Mouse (Mus musculus) layer of hippocampus, adult 9-10 months (tissue): Measurements from ENCODE around the gene Syt13.

Experiments
- DNase-seq: peaks from one replicate; pipeline ENCODE4 v3.0.0; 2022; ENCODE audit warnings: low spot score

Gene Syt13

GRCm38 (mm10) chr2:92914933-92915553 lies at the start of gene Syt13:
TSS of gene Syt13 (plus strand) at chr2:92915098.
- no peak for DNase-seq

DNA sequence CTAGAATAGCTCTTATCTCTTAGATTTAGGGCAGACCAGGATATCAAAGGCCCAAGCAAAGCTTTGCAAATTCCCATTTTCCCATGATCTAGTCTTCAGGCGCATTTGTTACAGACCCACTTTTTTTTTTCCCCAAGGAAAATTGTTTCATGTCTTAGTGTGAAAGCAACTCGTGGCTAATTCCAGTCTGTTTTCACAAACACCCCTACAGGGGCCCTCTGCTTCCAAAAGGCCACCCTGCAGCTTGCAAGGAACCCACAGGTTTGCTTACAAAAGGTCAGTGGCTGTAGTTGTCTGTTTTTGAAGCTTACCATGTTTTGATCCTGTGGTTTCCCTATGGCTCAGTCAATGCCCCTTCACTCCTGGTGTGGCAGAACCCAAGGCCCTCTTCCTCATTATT lies 48.3 kb upstream of the Syt13 start:
- DNase-seq: no peak

GRCm38 (mm10) chr2:92870139-92870836 lies 44.6 kb upstream of the Syt13 start:
- DNase-seq: no peak

GRCm38 (mm10) chr2:92871093-92871686 lies 43.7 kb upstream of the Syt13 start:
- no peak for DNase-seq

GRCm38 (mm10) chr2:92872652-92873051 lies 42.2 kb upstream of the Syt13 start:
- DNase-seq: no peak

GRCm38 (mm10) chr2:92874592-92874991 lies 40.3 kb upstream of the Syt13 start:
- no peak for DNase-seq

GRCm38 (mm10) chr2:92877488-92877887 lies 37.4 kb upstream of the Syt13 start:
- DNase-seq: no peak

DNA sequence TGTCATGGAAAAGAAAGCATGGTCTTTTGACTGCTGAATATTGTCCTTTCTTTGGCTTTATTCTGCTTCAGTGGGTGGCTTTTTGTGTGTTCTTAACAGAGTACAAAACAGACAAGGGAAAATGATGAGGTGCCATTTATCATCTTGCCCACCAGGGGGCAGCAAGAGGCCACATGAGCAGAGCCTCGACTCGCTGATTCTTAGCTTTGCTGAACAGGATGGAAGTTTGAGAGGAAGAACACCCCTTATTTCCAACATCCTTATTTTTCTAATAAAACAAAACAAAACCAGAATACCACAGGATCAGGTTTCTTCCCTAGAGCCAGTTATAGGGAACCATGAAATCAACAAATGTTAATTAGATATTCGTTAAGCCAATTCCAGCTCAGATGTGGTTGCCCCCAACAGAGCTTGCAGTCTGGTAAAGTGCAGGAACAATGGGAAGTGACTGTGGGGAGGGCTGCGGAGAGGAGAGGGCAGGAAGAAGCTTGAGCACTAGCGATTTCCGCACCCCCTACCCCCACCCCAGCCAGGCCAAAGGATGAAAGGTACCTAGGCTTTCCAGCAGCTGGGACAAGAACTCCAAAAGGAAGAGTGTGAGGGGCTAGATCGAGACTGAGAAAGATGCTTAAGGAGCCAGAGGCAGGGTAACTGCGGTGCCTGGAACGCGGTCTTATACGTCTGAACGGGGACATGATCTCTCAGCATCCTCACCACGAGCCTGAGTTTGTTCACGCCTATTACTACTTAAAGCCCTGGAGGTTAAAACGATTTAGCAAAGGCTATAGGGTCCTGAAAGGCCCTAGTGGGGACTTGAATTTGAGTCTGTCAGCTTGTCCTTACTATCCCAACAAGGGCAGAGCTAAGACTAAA lies 31.6 kb upstream of the Syt13 start:
- DNase-seq: peak; percentile 61

DNA sequence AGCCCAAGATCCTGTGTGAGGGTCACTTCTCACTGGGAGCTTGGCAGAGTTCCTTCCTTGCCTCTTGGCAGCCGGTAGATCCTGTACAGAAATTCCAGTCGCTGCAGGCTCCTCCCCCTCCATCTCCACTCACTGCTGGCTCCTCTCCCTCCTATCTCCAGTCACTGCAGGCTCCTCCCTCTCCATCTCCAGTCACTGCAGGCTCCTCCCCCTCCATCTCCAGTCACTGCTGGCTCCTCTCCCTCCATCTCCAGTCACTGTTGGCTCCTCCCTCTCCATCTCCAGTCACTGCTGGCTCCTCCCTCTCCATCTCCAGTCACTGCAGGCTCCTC lies 31.0 kb upstream of the Syt13 start:
- no peak for DNase-seq

DNA sequence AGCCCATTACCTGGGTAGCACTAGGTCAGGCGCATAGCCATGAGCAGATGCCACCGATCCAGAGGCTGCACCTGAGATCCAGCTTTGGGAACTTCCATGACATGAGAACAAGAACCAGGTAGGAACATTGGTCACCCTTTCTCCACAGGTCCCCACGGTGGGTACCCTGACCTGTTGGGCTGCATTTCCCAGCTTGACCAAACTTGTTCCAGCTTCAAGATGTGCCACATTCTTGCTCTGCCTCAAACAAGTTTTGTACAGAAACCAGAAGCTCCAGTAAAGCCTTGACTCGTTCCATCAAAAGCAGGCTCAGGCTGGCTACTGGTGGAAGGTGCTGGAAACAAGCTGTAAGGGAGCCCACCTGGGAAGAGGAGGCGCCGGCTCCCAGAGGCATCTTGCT lies 29.9 kb upstream of the Syt13 start:
- no peak for DNase-seq

DNA sequence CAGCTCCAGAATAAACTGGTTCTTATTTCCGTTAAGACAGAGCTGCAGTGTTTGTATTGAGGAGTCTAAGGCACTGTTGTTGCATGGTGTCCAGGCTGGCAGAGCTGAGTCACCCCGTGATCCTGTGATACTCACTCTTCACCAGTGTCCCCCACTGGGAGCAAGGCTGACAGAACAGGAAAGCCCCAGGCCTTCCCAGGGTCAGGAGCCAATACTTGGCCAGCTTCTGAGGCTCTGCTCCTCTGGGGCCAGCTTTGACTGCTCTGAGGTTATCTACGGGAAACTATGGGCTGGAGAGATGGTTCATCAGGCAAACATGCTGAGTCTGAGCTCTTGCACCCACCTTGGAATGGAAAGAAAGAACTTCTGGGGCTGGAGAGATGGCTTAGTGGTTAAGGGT lies 28.0 kb upstream of the Syt13 start:
- DNase-seq: no peak

GRCm38 (mm10) chr2:92892524-92892923 lies 22.4 kb upstream of the Syt13 start:
- no peak for DNase-seq

DNA sequence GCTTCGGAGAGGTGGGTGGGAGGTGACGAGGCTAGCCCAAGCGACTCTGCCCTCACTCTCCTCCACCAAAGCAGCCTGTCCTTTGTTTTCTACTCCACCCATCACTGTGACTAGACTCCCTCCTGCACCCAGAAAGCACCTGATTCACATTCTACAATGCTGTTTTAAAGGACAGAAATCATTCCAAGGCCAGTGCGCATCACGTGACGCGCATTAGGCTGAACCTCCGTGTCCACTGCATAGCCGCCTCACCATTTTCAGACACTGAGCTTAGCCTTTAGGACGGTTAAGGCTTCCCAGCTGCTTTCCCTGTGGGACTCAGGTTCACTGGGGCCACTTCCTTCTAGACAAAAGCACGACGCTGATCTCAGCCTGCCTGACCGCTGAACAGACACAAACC lies 11.2 kb upstream of the Syt13 start:
- DNase-seq: no peak

DNA sequence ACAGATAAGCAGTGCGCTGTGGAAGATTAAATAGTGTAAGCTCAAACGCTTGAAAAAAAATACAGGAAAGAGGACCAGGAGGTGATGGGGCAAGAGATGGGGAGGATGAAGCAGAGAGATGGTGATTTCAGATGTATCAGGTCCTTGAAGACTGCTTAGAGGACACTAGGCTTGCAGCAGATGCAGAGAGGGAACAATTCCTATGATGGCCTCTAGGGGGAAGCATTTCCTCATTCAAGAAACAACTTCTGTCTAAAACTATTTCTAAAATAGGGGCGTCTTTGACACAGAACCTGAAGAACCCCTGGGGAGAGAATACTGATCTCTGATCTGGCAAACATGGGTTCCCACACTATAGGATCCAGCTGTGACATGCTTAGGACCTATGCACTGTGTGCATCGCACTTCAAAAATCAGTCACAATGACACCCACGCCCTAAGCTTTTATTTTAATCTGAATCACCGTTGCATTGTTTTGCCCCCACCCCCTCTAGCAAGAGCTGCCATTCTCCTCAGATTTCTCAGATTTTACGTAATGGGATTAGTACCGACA lies 10.5 kb upstream of the Syt13 start:
- peak; percentile 71 for DNase-seq

DNA sequence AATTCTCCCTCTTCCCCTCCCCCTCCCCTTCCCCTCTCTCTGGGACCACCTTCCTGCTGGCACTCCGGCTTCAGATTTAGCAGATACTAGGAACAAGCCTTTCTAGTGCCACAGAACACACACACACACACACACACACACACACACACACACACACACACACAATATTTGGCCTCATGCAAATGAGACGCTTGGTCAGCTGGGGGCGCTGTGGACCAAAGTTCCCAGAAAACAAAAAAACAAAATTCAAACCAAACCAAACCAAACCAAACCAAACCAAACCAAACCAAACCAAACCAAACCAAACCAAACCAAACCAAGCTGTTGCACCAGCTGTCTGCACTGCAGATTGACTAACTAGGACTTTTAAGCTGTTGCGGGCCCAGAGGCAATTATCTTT lies 4.5 kb upstream of the Syt13 start:
- no peak for DNase-seq

DNA sequence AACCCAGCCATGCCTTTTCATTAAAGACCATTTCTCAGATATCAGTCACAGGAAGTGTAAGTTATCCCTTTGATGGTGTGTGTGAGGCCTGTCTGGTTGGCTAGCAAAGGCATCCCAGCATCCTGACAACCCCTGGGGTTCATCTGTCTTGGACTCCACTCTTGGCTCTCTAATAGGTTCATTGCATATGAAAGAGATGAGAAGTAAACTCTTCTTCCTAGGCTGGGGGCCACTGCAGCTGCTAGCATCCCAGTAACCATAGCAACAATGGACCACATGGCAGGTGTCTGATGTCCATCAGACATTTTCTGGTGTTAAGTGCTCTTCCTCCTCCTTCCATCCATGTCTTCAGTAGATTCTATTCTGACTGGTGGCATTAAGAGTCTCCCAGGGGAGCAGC lies 2.6 kb upstream of the Syt13 start:
- no peak for DNase-seq

- no peak for DNase-seq
Observed at GRCm38 (mm10) chr2:92913295-92913694, 1.6 kb upstream of the Syt13 start.

DNA sequence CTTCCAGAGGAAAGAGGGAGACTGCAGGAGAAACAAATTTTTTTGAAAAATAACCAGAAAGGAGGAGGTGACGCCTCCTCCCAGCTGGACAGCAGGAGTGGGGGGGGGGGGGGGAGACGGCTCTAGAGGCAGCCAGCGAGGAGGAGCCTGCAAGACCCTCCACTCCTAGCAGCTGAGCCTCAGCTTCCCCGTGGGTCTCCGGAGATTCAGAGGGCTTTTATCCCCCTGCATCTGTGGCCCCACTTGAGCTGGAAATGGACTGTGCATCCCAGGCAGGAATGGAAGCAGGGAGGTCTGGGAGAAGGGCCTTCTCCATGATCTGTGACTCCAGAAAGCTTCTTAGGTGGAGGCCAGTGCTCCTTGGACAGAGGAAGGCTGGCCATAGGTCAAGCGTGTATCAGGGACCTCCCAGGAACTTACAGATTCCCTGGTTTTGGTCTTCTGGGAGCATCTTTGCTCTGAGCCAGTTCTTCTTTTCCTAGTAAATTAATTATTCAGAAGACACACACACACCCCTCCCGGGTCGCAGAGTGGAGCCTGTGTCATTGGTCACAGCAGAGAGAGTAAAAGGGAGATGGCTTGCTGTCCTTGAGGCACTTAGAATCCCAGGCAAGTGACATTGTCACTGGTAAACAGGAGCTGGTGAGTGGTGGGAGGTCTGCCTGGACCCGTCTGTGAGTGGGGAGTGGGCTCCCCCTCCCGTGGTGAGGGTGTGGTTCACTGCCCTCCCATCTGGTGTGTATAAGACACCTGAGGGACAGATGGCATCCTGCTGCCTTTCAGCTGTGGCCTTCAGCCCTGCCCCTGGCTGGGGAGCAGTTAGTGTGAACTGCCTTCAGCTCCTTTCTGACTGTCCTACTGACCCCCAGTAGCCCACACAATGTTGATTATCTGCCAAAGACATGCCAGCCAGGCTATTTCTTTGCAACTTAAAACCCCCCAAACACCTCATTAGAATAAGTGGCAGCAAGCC lies 1.0 kb downstream of the Syt13 start:
- no peak for DNase-seq

GRCm38 (mm10) chr2:92917405-92918142 lies 2.7 kb downstream of the Syt13 start:
- DNase-seq: no peak

GRCm38 (mm10) chr2:92920709-92921108 lies 5.8 kb downstream of the Syt13 start:
- no peak for DNase-seq
